Mouse (Mus musculus) kidney, postnatal 0 days (tissue): Measurements from ENCODE around the gene Castor2. TPM values are rescaled to one million over a fixed set of nuclear protein-coding genes. Genes with fewer than 3 reads are reported as not detected.
A peak's percentile ranks its signal among the peaks of the same experiment; 100 is the strongest.

Experiments used
- ATAC-seq: fragments of 200-750 bp; cut with Nextera tagmentation; replicated peaks from 2 replicates; pipeline ENCODE4 v1.8.0; 2017; ENCODE audit warnings: low read depth, moderate number of reproducible peaks, moderate TSS enrichment, moderate library complexity; ENCODE audit not compliant: low FRiP score
- DNase-seq: peaks from one replicate; pipeline ENCODE4 v3.0.0-alpha.2; 2016; ENCODE audit warnings: low spot score
- H3K27ac ChIP-seq: fragments of 300-500 bp; sonication (generic); 2 replicates; pipeline ENCODE4 v1.5.1; 2014; ENCODE audit warnings: mild to moderate bottlenecking
- H3K27me3 ChIP-seq: fragments of 300-500 bp; sonication (generic); 2 replicates; pipeline ENCODE4 v1.6.1; 2014; ENCODE audit warnings: low read length, mixed read lengths; ENCODE audit not compliant: insufficient read depth
- H3K36me3 ChIP-seq: fragments of 300-500 bp; sonication (generic); 2 replicates; pipeline ENCODE4 v1.6.1; 2014; ENCODE audit warnings: low read length, mixed read lengths; ENCODE audit not compliant: insufficient read depth
- H3K4me1 ChIP-seq: fragments of 300-500 bp; sonication (generic); replicated peaks from 2 replicates; pipeline ENCODE4 v1.6.1; 2014; ENCODE audit warnings: antibody characterized with exemption, low read length, mixed read lengths; ENCODE audit not compliant: insufficient read depth
- H3K4me2 ChIP-seq: fragments of 300-500 bp; sonication (generic); 2 replicates; pipeline ENCODE4 v1.6.1; 2014; ENCODE audit warnings: mild to moderate bottlenecking, low read length, moderate library complexity, mixed read lengths
- H3K4me3 ChIP-seq: fragments of 300-500 bp; sonication (generic); replicated peaks from 2 replicates; pipeline ENCODE4 v1.5.1; 2014; ENCODE audit warnings: low read depth, low read length
- H3K9ac ChIP-seq: fragments of 300-500 bp; sonication (generic); 2 replicates; pipeline ENCODE4 v1.6.1; 2014; ENCODE audit warnings: low read depth, low read length
- H3K9me3 ChIP-seq: fragments of 300-500 bp; sonication (generic); replicated peaks from 2 replicates; pipeline ENCODE4 v1.6.1; 2016; ENCODE audit warnings: low read length, inconsistent platforms, mixed read lengths
- CTCF ChIP-seq: IDR thresholded peaks from 2 replicates; pipeline ENCODE4 v1.5.1; 2016; ENCODE audit warnings: antibody characterized with exemption, low read depth, mild to moderate bottlenecking, moderate library complexity
- WGBS: fragments of 180-500 bp; shearing (Covaris S2); extraction: QIAGEN DNeasy Blood & Tissue Kit; methylation state at CpG from one replicate; pipeline ENCODE4 v1.1.7; 2014; 5-methylcytosine and 5-hydroxymethylcytosine counted together
- polyA plus RNA-seq: library from polyadenylated mRNA; unstranded; fragments of >200 nt; fragmentation: Nextera tagmentation; extraction: Ambion mirVana; gene quantifications from 2 replicates; pipeline ENCODE4 v1.2.1, GENCODE M21; 2015

Castor2 gene
- polyA plus RNA-seq, 1 experiment from 2014 or later, result 13.0 TPM

GRCm38 (mm10) chr5:134115639-134116259 lies 16.2 kb downstream of the Castor2 start:
- H3K27me3 ChIP-seq, result no peaks in the 10 kb centered on the region
- ATAC-seq (no peak), DNase-seq (no peak)
- H3K27ac ChIP-seq, result no peak overlapping the region
- H3K9me3 ChIP-seq, result no peaks in the 10 kb centered on the region
- no peak overlapping the region for H3K9ac ChIP-seq
- H3K4me1 ChIP-seq, result no peaks in the 10 kb centered on the region
- WGBS, result 88% methylated on average over 7 of the region's 7 CpGs
- no peak overlapping the region for H3K4me3 ChIP-seq
- TF ChIP-seq CTCF, result no peak
- H3K36me3 ChIP-seq, result no peaks in the 10 kb centered on the region
- no peak overlapping the region for H3K4me2 ChIP-seq

- WGBS, result 86% methylated on average over 15 of the region's 15 CpGs
- TF ChIP-seq CTCF, result no peak
- H3K4me1 ChIP-seq, result no peaks in the 10 kb centered on the region
- no peak for DNase-seq
- no peaks in the 10 kb centered on the region for H3K36me3 ChIP-seq
- H3K9me3 ChIP-seq, result no peaks in the 10 kb centered on the region
- no peak overlapping the region for H3K4me2 ChIP-seq
- no peak overlapping the region for H3K4me3 ChIP-seq
- no peak overlapping the region for H3K9ac ChIP-seq
- no peak for ATAC-seq
- H3K27me3 ChIP-seq, result no peaks in the 10 kb centered on the region
- H3K27ac ChIP-seq, result peak overlapping the region; percentile 47; the same call in 1 of the 2 replicates
Observed at GRCm38 (mm10) chr5:134118798-134119407, 19.4 kb downstream of the Castor2 start.

- 37% methylated on average over 10 of the region's 10 CpGs for WGBS
- Histone ChIP-seq H3K4me1 (no peaks in the 10 kb centered on the region), H3K27me3 (no peaks in the 10 kb centered on the region), H3K4me2 (no peak overlapping the region), H3K9ac (no peak overlapping the region), H3K36me3 (no peaks in the 10 kb centered on the region), H3K9me3 (no peaks in the 10 kb centered on the region), H3K4me3 (no peak overlapping the region), H3K27ac (peak overlapping the region; percentile 47; the same call in 1 of the 2 replicates)
- DNase-seq (no peak), ATAC-seq (no peak)
- no peak for TF ChIP-seq CTCF
Observed at GRCm38 (mm10) chr5:134119481-134120120, 20.1 kb downstream of the Castor2 start.

GRCm38 (mm10) chr5:134120135-134120534 lies 20.6 kb downstream of the Castor2 start:
- ATAC-seq (no peak), DNase-seq (no peak)
- TF ChIP-seq CTCF, result no peak
- no peaks in the 10 kb centered on the region for H3K36me3 ChIP-seq
- no peaks in the 10 kb centered on the region for H3K27me3 ChIP-seq
- no peaks in the 10 kb centered on the region for H3K9me3 ChIP-seq
- no peaks in the 10 kb centered on the region for H3K4me1 ChIP-seq
- H3K9ac ChIP-seq, result no peak overlapping the region
- no peak overlapping the region for H3K4me3 ChIP-seq
- no peak overlapping the region for H3K4me2 ChIP-seq
- WGBS, result 92% methylated on average over 3 of the region's 3 CpGs
- no peak overlapping the region for H3K27ac ChIP-seq

GRCm38 (mm10) chr5:134121138-134121892 lies 21.8 kb downstream of the Castor2 start:
- no peak for DNase-seq
- H3K27ac ChIP-seq, result no peak overlapping the region
- no peak overlapping the region for H3K4me2 ChIP-seq
- no peaks in the 10 kb centered on the region for H3K27me3 ChIP-seq
- no peak for ATAC-seq
- H3K4me1 ChIP-seq, result no peaks in the 10 kb centered on the region
- WGBS, result 68% methylated on average over 9 of the region's 9 CpGs
- no peaks in the 10 kb centered on the region for H3K36me3 ChIP-seq
- H3K4me3 ChIP-seq, result no peak overlapping the region
- no peak for TF ChIP-seq CTCF
- H3K9me3 ChIP-seq, result no peaks in the 10 kb centered on the region
- no peak overlapping the region for H3K9ac ChIP-seq

GRCm38 (mm10) chr5:134121893-134122259 lies 22.4 kb downstream of the Castor2 start:
- no peak for TF ChIP-seq CTCF
- H3K9ac ChIP-seq, result no peak overlapping the region
- no peaks in the 10 kb centered on the region for H3K4me1 ChIP-seq
- no peak overlapping the region for H3K4me2 ChIP-seq
- H3K9me3 ChIP-seq, result no peaks in the 10 kb centered on the region
- H3K4me3 ChIP-seq, result no peak overlapping the region
- H3K27ac ChIP-seq, result no peak overlapping the region
- ATAC-seq, result no peak
- 0 out of 2 replicates have a peak, but pooled peaks cover 4% of the 10 kb centered on the region for H3K36me3 ChIP-seq
- no peaks in the 10 kb centered on the region for H3K27me3 ChIP-seq
- no peak for DNase-seq
- WGBS, result 88% methylated on average over 3 of the region's 4 CpGs
